Mouse (Mus musculus) testis, adult 2 months (tissue): ENCODE data around the gene Fstl1. TPM values are rescaled to one million over a fixed set of nuclear protein-coding genes. Genes with fewer than 3 reads are reported as not detected.

Experiments used
- H3K27ac ChIP-seq: fragments of 200-500 bp; 2 replicates; pipeline ENCODE4 v1.5.1; 2012; ENCODE audit warnings: low read depth, low read length; ENCODE audit not compliant: control insufficient read depth, insufficient read depth
- H3K27me3 ChIP-seq: fragments of 200-500 bp; 2 replicates; pipeline ENCODE4 v1.6.1; 2012; ENCODE audit warnings: mild to moderate bottlenecking, low read length, moderate library complexity; ENCODE audit not compliant: control insufficient read depth, insufficient read depth
- H3K36me3 ChIP-seq: fragments of 200-500 bp; 2 replicates; pipeline ENCODE4 v1.6.1; 2012; ENCODE audit warnings: mild to moderate bottlenecking, low read length; ENCODE audit not compliant: control insufficient read depth, insufficient read depth
- H3K4me1 ChIP-seq: fragments of 200-500 bp; 2 replicates; pipeline ENCODE4 v1.6.1; 2012; ENCODE audit warnings: low read length; ENCODE audit not compliant: control insufficient read depth, insufficient read depth
- H3K4me3 ChIP-seq: fragments of 200-500 bp; 2 replicates; pipeline ENCODE4 v1.5.1; 2012; ENCODE audit warnings: low read depth, mild to moderate bottlenecking, low read length, moderate library complexity, mixed read lengths; ENCODE audit not compliant: control insufficient read depth
- CTCF ChIP-seq: fragments of 200-500 bp; IDR thresholded peaks from 2 replicates; pipeline ENCODE4 v1.5.1; 2012; ENCODE audit warnings: low read depth, mild to moderate bottlenecking, inconsistent platforms, low read length, moderate library complexity; ENCODE audit not compliant: control insufficient read depth, insufficient read depth, insufficient replicate concordance
- POLR2A ChIP-seq: fragments of 200-500 bp; IDR thresholded peaks from 2 replicates; pipeline ENCODE4 v1.6.1; 2012; ENCODE audit warnings: low read depth, mild to moderate bottlenecking, inconsistent platforms, low read length, moderate library complexity; ENCODE audit not compliant: control insufficient read depth
- polyA plus RNA-seq: library from polyadenylated mRNA; depleted of rRNA; stranded (reverse); fragments of >200 nt; gene quantifications from 2 replicates; pipeline ENCODE4 v1.2.3, GENCODE M21; 2012

The Fstl1 gene
- polyA plus RNA-seq, 1 experiment: 5.4 TPM

DNA sequence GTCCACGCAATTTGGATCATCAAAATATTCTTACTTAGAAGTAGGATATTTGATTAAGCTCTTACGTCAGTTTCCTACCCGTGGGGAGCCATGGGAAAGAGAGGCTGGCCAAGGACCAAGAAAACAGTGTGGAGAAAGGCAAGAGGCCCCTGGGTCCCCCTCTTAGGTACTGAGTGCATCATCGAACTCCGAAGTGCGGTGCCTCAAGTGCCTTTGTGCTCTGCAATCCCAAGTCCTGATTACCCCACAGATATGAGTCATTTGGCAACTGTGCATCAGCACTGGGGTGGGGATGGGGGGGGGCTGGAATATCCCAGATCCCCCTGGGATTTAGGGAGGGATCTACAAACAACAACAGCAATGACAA is 12.3 kb downstream of the Fstl1 start:
- H3K4me1 ChIP-seq: no peaks in the 10 kb centered on the region
- no peaks in the 10 kb centered on the region for H3K36me3 ChIP-seq
- no peaks in the 10 kb centered on the region for H3K27me3 ChIP-seq
- H3K27ac ChIP-seq: peak overlapping the region; percentile 73
- no peak for TF ChIP-seq POLR2A
- no peak for TF ChIP-seq CTCF
- no peak overlapping the region for H3K4me3 ChIP-seq

DNA sequence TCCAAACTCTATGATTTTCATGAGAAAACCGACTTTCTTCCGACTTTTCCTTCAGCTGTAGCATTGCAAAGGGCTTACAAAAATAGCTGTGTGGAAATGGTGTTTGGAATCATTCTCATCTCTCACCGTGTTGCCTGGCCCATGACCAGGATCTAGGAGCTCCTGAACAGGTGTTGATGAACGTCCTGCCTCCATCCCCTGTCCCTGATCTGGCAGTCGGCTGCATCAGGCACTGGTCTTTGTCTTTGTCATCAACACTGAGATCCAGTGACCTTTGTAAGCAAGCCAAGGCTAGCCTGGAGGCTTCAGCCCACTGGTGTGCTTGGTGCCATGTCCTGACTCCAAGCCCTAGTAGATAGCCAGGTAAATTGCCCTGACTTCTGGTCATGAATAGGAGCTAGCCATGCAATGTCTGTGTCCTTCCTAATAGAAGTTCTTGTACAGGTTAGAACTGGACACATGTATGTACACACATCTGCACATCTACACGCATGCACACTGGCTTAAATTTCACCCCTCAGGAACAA is 12.8 kb downstream of the Fstl1 start:
- H3K27me3 ChIP-seq: no peaks in the 10 kb centered on the region
- H3K4me1 ChIP-seq: no peaks in the 10 kb centered on the region
- H3K4me3 ChIP-seq: no peak overlapping the region
- peak overlapping the region; percentile 52; the same call in 1 of the 2 replicates for H3K27ac ChIP-seq
- TF ChIP-seq POLR2A (no peak), CTCF (no peak)
- H3K36me3 ChIP-seq: no peaks in the 10 kb centered on the region

DNA sequence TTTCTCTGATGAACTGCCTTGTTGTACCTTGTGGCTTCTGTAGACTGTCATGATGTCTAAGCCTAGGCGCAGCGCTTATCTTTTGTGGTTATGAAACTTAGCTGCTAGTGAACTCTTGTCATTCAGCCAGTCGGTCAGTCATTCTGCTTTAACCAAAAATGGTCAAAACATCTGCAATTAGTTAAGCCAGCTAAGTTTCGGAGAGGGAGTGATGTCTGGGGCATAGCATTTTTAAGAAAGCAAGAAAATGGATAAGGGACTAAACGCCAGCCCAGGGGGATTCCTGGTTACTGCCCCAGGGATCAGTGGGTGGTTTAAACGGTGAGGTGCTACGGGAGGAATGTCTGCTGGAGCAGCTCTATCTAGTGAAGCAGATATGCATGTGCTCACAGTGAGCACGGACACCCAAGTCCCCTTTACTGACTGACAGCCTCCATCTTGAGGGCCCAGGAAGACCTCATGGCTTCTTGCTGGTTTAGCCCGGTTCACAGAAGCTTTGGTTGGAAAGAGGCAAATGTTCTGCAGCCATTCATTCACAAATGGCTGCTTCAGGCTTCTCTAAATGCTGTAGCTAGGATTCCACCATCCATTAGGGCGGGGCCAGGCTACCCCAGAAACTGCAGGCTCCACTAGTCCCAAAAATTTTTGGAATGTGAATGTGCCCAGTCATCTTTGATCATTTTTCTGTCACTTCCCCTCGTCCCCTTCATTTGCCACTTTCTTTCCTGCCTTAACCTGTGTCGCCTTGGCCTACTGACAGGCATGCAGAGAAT is 13.5 kb downstream of the Fstl1 start:
- Histone ChIP-seq H3K27me3 (no peaks in the 10 kb centered on the region), H3K36me3 (no peaks in the 10 kb centered on the region), H3K4me1 (no peaks in the 10 kb centered on the region), H3K27ac (peak overlapping the region; percentile 52; the same call in 1 of the 2 replicates), H3K4me3 (no peak overlapping the region)
- TF ChIP-seq CTCF: no peak
- no peak for TF ChIP-seq POLR2A

DNA sequence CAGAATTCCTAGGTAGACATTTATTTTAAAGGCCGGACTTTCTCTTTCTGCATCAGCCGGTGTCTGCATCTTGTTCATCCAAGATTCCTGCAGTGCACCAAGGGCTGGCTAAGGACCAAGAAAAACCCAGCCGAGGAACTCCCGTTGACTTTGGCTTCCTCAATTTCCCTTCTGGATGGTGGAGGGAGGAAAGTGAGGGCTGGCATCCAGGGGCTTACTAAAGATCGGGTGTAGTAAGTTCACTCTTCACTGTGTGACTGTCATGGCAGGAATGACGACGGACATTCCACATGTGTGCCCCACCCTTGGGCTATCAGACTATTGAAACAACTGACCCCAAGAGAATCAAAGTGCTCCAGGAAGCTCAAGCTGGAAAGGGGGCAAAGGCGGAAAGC is 14.1 kb downstream of the Fstl1 start:
- TF ChIP-seq CTCF (no peak), POLR2A (no peak)
- no peak overlapping the region for H3K27ac ChIP-seq
- no peaks in the 10 kb centered on the region for H3K27me3 ChIP-seq
- no peak overlapping the region for H3K4me3 ChIP-seq
- no peaks in the 10 kb centered on the region for H3K36me3 ChIP-seq
- no peaks in the 10 kb centered on the region for H3K4me1 ChIP-seq

DNA sequence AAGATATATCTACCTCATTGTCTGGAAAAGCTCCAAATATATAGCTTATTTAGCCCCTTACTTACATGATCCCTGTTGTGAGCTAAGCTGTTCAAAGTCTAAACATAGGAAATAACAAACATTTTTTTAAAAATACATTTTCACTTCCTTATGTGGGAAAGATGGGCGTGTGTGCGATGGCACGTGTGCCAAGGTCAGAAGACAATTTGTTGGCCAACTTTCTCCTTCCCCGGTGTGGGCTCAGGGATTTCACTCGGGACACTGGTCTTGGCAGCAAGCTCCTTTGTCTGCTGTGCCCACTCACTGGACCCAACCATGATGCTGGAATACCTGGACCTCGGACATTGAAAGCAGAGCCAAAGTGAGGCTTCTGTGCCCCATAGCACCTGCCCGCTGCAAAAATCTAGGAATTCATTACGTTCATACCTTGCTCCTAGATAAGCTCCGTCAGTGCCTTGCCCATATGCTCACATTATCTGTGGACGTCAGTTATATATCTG is 19.0 kb downstream of the Fstl1 start:
- no peak overlapping the region for H3K27ac ChIP-seq
- no peak for TF ChIP-seq POLR2A
- TF ChIP-seq CTCF: no peak
- H3K4me1 ChIP-seq: no peaks in the 10 kb centered on the region
- no peaks in the 10 kb centered on the region for H3K36me3 ChIP-seq
- H3K27me3 ChIP-seq: no peaks in the 10 kb centered on the region
- no peak overlapping the region for H3K4me3 ChIP-seq

DNA sequence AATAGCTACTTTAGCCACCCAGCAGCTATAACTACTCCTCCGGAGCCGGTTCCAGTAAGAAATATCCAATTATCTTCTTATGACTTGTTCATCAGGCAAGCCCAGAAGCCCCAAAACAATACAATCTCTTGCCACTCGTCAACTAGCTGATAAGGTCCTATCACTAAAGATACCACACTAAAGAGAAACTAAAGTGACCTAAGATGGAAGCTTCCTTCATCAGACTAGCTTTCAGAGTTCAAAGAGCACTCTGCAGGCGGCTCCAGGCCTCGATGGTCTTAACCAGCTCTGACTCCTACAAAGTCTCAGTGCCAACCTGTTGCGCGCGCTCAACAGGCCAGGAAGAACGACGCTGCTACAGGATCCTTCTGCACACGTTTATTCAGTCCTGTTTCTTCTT is 19.6 kb downstream of the Fstl1 start:
- TF ChIP-seq CTCF: no peak
- no peak for TF ChIP-seq POLR2A
- H3K4me3 ChIP-seq: no peak overlapping the region
- H3K27ac ChIP-seq: no peak overlapping the region
- no peaks in the 10 kb centered on the region for H3K36me3 ChIP-seq
- no peaks in the 10 kb centered on the region for H3K27me3 ChIP-seq
- no peaks in the 10 kb centered on the region for H3K4me1 ChIP-seq

DNA sequence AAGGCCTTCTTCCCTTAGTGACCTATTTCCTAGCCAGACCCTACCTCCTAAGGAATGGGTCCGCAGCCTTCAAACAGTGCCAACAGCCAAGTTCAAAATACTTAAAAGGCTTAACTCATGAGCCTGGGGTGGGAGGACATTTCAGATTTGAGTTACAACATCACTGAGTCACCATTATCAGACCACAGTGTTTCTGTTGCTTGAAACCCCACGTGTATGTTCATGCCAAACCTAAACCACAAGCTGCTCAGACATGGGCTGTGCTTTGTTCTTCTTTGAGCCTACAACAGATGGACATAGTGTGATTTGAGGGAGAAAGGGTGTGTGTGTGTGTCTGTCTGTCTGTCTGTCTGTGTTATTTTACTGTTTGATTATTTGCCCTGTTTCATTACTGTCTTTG is 24.4 kb downstream of the Fstl1 start:
- no peaks in the 10 kb centered on the region; the same call in 1 of the 2 replicates for H3K4me1 ChIP-seq
- no peaks in the 10 kb centered on the region for H3K27me3 ChIP-seq
- H3K4me3 ChIP-seq: no peak overlapping the region
- no peak for TF ChIP-seq POLR2A
- TF ChIP-seq CTCF: no peak
- H3K27ac ChIP-seq: no peak overlapping the region
- no peaks in the 10 kb centered on the region for H3K36me3 ChIP-seq
